8 mouse cellular contexts compared by ENCODE assay signal in the genomic region with DNA sequence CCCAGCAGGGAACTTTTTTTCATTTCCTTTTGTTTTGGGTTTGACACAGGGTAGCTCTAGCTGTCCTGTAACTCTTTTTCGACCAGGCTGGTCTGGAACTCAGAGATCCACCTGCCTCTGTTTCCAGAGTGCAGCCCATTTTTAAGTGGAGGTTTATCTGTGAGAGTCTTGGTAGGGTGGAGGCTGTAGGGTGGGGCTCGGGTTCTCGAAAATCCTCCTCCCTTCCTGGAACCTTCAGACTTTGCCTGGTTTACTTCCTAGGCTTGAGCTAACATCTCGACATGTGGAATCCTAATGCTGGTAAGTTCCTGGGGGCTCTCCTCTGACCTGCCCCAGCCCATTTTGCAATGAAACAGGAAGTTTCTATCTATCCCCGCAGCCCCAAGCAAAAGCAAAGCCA. TPM values are rescaled to one million over a fixed set of nuclear protein-coding genes. Genes with fewer than 3 reads are reported as not detected.
DNase-seq lines count a peak whose midpoint lies in the region; ATAC-seq and TF ChIP-seq lines count a peak whose summit lies in the region.

No protein-coding gene starts in this region.

- TF ChIP-seq CTCF in testis, adult 2 months (IDR thresholded peaks at IDR 0.05; ENCODE audit: control insufficient read depth, insufficient read depth, insufficient replicate concordance, low read depth, low read length): no peak

- no peak overlapping the region for H3K9ac ChIP-seq in forebrain, embryonic 12.5 days
- H3K9ac ChIP-seq in liver, embryonic 11.5 days (ENCODE audit: low read depth, low read length): peak overlapping the region; percentile 46

- ATAC-seq in forebrain, embryonic 12.5 days (ENCODE audit: low FRiP score): no peak
- ATAC-seq in liver, embryonic 11.5 days (replicated peaks; ENCODE audit: low FRiP score): peak; percentile 69

- peak overlapping the region; percentile 52 for H3K4me2 ChIP-seq in forebrain, embryonic 12.5 days
- peak overlapping the region; percentile 72 for H3K4me2 ChIP-seq in liver, embryonic 11.5 days

- no peak overlapping the region for H3K27ac ChIP-seq in testis, adult 2 months (ENCODE audit: control insufficient read depth, insufficient read depth, low read depth, low read length)
- no peak overlapping the region for H3K27ac ChIP-seq in forebrain, embryonic 12.5 days
- peak overlapping the region; percentile 93 for H3K27ac ChIP-seq in liver, embryonic 11.5 days (ENCODE audit: low read depth, low read length)

- H3K36me3 ChIP-seq in testis, adult 2 months (ENCODE audit: control insufficient read depth, insufficient read depth, low read length): no peaks in the 10 kb centered on the region
- H3K36me3 ChIP-seq in forebrain, embryonic 12.5 days (replicated peaks): 0 out of 2 replicates have a peak, but pooled peaks cover 5% of the 10 kb centered on the region
- H3K36me3 ChIP-seq in liver, embryonic 11.5 days (ENCODE audit: control insufficient read depth, insufficient read depth, low read length): peaks cover 4% of the 10 kb centered on the region; the same call in 1 of the 2 replicates

- DNase-seq in testis, postnatal 10 days (ENCODE audit: low spot score): no peak
- no peak for DNase-seq in liver, embryonic 11.5 days (ENCODE audit: low spot score)
- DNase-seq in retina, embryonic 14.5 days (ENCODE audit: low spot score): no peak
- no peak for DNase-seq in embryo, embryonic 9.5 days (ENCODE audit: extremely low spot score)
- no peak for DNase-seq in kidney, postnatal 14 days
- DNase-seq in cerebellum, adult 11-12 months: no peak

- H3K4me3 ChIP-seq in testis, adult 2 months (ENCODE audit: control insufficient read depth, low read depth, low read length): peak overlapping the region; percentile 28
- no peak overlapping the region for H3K4me3 ChIP-seq in forebrain, embryonic 12.5 days (replicated peaks)
- peak overlapping the region; percentile 62 for H3K4me3 ChIP-seq in liver, embryonic 11.5 days (ENCODE audit: low read depth, low read length)

- no peaks in the 10 kb centered on the region for H3K9me3 ChIP-seq in forebrain, embryonic 12.5 days
- no peaks in the 10 kb centered on the region for H3K9me3 ChIP-seq in liver, embryonic 11.5 days (ENCODE audit: control insufficient read depth, low read length)

- no peaks in the 10 kb centered on the region for H3K27me3 ChIP-seq in testis, adult 2 months (ENCODE audit: control insufficient read depth, insufficient read depth, low read length)
- H3K27me3 ChIP-seq in forebrain, embryonic 12.5 days: no peaks in the 10 kb centered on the region
- H3K27me3 ChIP-seq in liver, embryonic 11.5 days (replicated peaks; ENCODE audit: control insufficient read depth, insufficient read depth, low read length): no peaks in the 10 kb centered on the region

- WGBS in forebrain, embryonic 12.5 days: 73% methylated on average over 5 of the region's 5 CpGs
- 26% methylated on average over 5 of the region's 5 CpGs for WGBS in liver, embryonic 11.5 days

- peaks cover 10% of the 10 kb centered on the region for H3K4me1 ChIP-seq in testis, adult 2 months (ENCODE audit: control insufficient read depth, insufficient read depth, low read length)
- H3K4me1 ChIP-seq in forebrain, embryonic 12.5 days: peaks cover 18% of the 10 kb centered on the region
- peaks cover 26% of the 10 kb centered on the region for H3K4me1 ChIP-seq in liver, embryonic 11.5 days (replicated peaks; ENCODE audit: control insufficient read depth, insufficient read depth, low read length)

- TF ChIP-seq POLR2A in testis, adult 2 months (IDR thresholded peaks at IDR 0.05; ENCODE audit: control insufficient read depth, low read depth, low read length): no peak

RNA-seq across cellular contexts. Expression of gene Prr13, which starts 1.0 kb away (rescaled TPM):
- 18.5 and 19.7 TPM in 2 replicates for polyA plus RNA-seq in testis, adult 2 months (2012; rRNA removed)
- polyA plus RNA-seq in forebrain, embryonic 12.5 days (2016; fragmentation: Nextera tagmentation; extraction: Ambion mirVana): 82.9 and 86.9 TPM in 2 replicates
- 155 and 157 TPM in 2 replicates for polyA plus RNA-seq in liver, embryonic 11.5 days (2014; fragmentation: Nextera tagmentation; extraction: Ambion mirVana)

RNA-seq across cellular contexts. Expression of gene Pcbp2, which starts 10.5 kb away (rescaled TPM):
- polyA plus RNA-seq in testis, adult 2 months (2012; rRNA removed): 1,040 and 1,129 TPM in 2 replicates
- 191 and 192 TPM in 2 replicates for polyA plus RNA-seq in forebrain, embryonic 12.5 days (2016; fragmentation: Nextera tagmentation; extraction: Ambion mirVana)
- 187 and 220 TPM in 2 replicates for polyA plus RNA-seq in liver, embryonic 11.5 days (2014; fragmentation: Nextera tagmentation; extraction: Ambion mirVana)

RNA-seq across cellular contexts. Expression of gene Amhr2, which starts 14.7 kb away (rescaled TPM):
- polyA plus RNA-seq in testis, adult 2 months (2012; rRNA removed): 131 and 168 TPM in 2 replicates
- polyA plus RNA-seq in forebrain, embryonic 12.5 days (2016; fragmentation: Nextera tagmentation; extraction: Ambion mirVana): 0.22 TPM in 2 replicates
- 1.1 and 1.6 TPM in 2 replicates for polyA plus RNA-seq in liver, embryonic 11.5 days (2014; fragmentation: Nextera tagmentation; extraction: Ambion mirVana)

RNA-seq across cellular contexts. Expression of gene Gm10337, which starts 43.7 kb away (rescaled TPM):
- polyA plus RNA-seq in testis, adult 2 months (2012; rRNA removed): not detected in 2 replicates
- polyA plus RNA-seq in forebrain, embryonic 12.5 days (2016; fragmentation: Nextera tagmentation; extraction: Ambion mirVana): 3.9 and 7.9 TPM in 2 replicates
- polyA plus RNA-seq in liver, embryonic 11.5 days (2014; fragmentation: Nextera tagmentation; extraction: Ambion mirVana): not detected in 2 replicates

RNA-seq across cellular contexts. Expression of gene Sp1, which starts 53.9 kb away (rescaled TPM):
- 17.0 and 18.5 TPM in 2 replicates for polyA plus RNA-seq in testis, adult 2 months (2012; rRNA removed)
- 10.8 and 11.2 TPM in 2 replicates for polyA plus RNA-seq in forebrain, embryonic 12.5 days (2016; fragmentation: Nextera tagmentation; extraction: Ambion mirVana)
- 9.7 and 10.6 TPM in 2 replicates for polyA plus RNA-seq in liver, embryonic 11.5 days (2014; fragmentation: Nextera tagmentation; extraction: Ambion mirVana)

Comparison
In these comparisons a context has a peak if more than half of its experiments do, and no peak if none do; other contexts are left out.
1. RNA of gene Amhr2, which starts 14.7 kb away (polyA plus RNA-seq): 131 to 168 TPM in testis, adult 2 months; 1.1 to 1.6 TPM in liver, embryonic 11.5 days and 0.22 TPM in forebrain, embryonic 12.5 days; every median in the first group is over 10 times any median in the second.